Mouse (Mus musculus): ENCODE measurements at regions not wholly inside any gene's neighbourhood (a gene's known extent, or its start where the extent isn't known, plus 50 kb on each side); places are given as distances from the start of the nearest gene placed in this dataset.
A peak's percentile ranks its signal among the peaks of the same experiment; 100 is the strongest.

- H3K9ac ChIP-seq: no peak overlapping the region
- DNase-seq: peak; percentile 24
- TF ChIP-seq CTCF (IDR thresholded peaks at IDR 0.05; ENCODE audit: low read depth): no peak
- WGBS: 62% methylated on average over 2 of the region's 2 CpGs
- H3K9me3 ChIP-seq (ENCODE audit: low read length): no peaks in the 10 kb centered on the region
- H3K27me3 ChIP-seq (ENCODE audit: insufficient read depth, low read length): no peaks in the 10 kb centered on the region
- H3K36me3 ChIP-seq (ENCODE audit: insufficient read depth): no peaks in the 10 kb centered on the region
- no peak overlapping the region for H3K4me2 ChIP-seq (ENCODE audit: low read depth)
- no peaks in the 10 kb centered on the region for H3K4me1 ChIP-seq (ENCODE audit: insufficient read depth)
- H3K27ac ChIP-seq (ENCODE audit: low read depth, low read length): no peak overlapping the region
- no peak overlapping the region for H3K4me3 ChIP-seq (ENCODE audit: low read depth, low read length)
- no peak for ATAC-seq
Observed at GRCm38 (mm10) chr5:60516416-60516815, 1292.2 kb upstream of the G6pd2 start.
